Mouse (Mus musculus) layer of hippocampus, adult 2 months (tissue): ENCODE data around the gene Plce1. TPM values are rescaled to one million over a fixed set of nuclear protein-coding genes. Genes with fewer than 3 reads are reported as not detected.

Experiments
- DNase-seq, 2 experiments: peaks; one replicate each; pipeline ENCODE4 v3.0.0; 2022; ENCODE audit warnings: low spot score in 2 of 2
- H3K27ac ChIP-seq: fragments of 200-600 bp; 2 replicates; pipeline ENCODE4 v1.8.1; 2022
- H3K4me3 ChIP-seq: fragments of 200-600 bp; 2 replicates; pipeline ENCODE4 v1.8.1; 2022; ENCODE audit warnings: mild to moderate bottlenecking
- CTCF ChIP-seq: fragments of 200-600 bp; conservative IDR thresholded peaks from 2 replicates; pipeline ENCODE4 v1.8.1; 2022; ENCODE audit warnings: antibody characterized with exemption, mild to moderate bottlenecking, moderate library complexity
- total RNA-seq, 2 experiments: library from RNA; stranded (reverse); gene quantifications; 2 replicates each; pipeline ENCODE4 v1.2.3; 2021

Gene Plce1
- total RNA-seq, 2 experiments from 2014 or later = 9.8 to 11.0 TPM

GRCm38 (mm10) chr19:38798801-38799200 lies 317.9 kb downstream of the Plce1 start:
- DNase-seq = peak in 1 of 2 experiments; percentile 16
- no peak overlapping the region for H3K4me3 ChIP-seq
- H3K27ac ChIP-seq = peak overlapping the region; percentile 87
- TF ChIP-seq CTCF = no peak

GRCm38 (mm10) chr19:38818191-38818590 lies 337.3 kb downstream of the Plce1 start:
- TF ChIP-seq CTCF = no peak
- peak overlapping the region; percentile 91 for H3K4me3 ChIP-seq
- no peak for DNase-seq

GRCm38 (mm10) chr19:38818766-38819426 lies 338.0 kb downstream of the Plce1 start, which contains the start of gene Noc3l:
Gene Noc3l (minus strand): TSS chr19:38819237.
- H3K27ac ChIP-seq = peak within 1 kb of the TSS; percentile 91
- TF ChIP-seq CTCF = peak; percentile 98; the same call in 1 of the 2 replicates
- peak within 1 kb of the TSS; percentile 91 for H3K4me3 ChIP-seq
- peak; percentile 92 to 97 for DNase-seq

More at GRCm38 (mm10) chr19:38818191-38818590, 337.3 kb downstream of the Plce1 start:
- no peak overlapping the region for H3K27ac ChIP-seq

GRCm38 (mm10) chr19:38819427-38819802 lies 338.5 kb downstream of the Plce1 start:
- peak overlapping the region; percentile 91 for H3K27ac ChIP-seq
- no peak for TF ChIP-seq CTCF
- peak overlapping the region; percentile 91 for H3K4me3 ChIP-seq
- DNase-seq = no peak

GRCm38 (mm10) chr19:38820186-38820804 lies 339.4 kb downstream of the Plce1 start:
- no peak overlapping the region for H3K27ac ChIP-seq
- H3K4me3 ChIP-seq = no peak overlapping the region
- TF ChIP-seq CTCF = no peak
- no peak for DNase-seq

- no peak overlapping the region for H3K4me3 ChIP-seq
- no peak for DNase-seq
- TF ChIP-seq CTCF = no peak
- H3K27ac ChIP-seq = no peak overlapping the region
These were observed 352.3 kb downstream of the Plce1 start for GRCm38 (mm10) chr19:38833224-38833623.

Other genes starting within 250 kb of the Plce1 start
- gene Lgi1, start 216.6 kb upstream of the Plce1 start, total RNA-seq = 100 to 1,000 TPM; 196 to 209 TPM
- 1 to 10 TPM; 2.4 to 3.1 TPM for gene Slc35g1, start 85.1 kb upstream of the Plce1 start, total RNA-seq